Mouse (Mus musculus) lung, adult 2 months (tissue): Measurements from ENCODE around the gene Sstr2.

Experiments
- CTCF ChIP-seq: fragments of 200-500 bp; IDR thresholded peaks from 2 replicates; pipeline ENCODE4 v1.5.1; 2011; ENCODE audit warnings: mild to moderate bottlenecking, low read length, control low read depth; ENCODE audit not compliant: insufficient read depth
- POLR2A ChIP-seq: fragments of 200-500 bp; IDR thresholded peaks from 2 replicates; pipeline ENCODE4 v1.6.1; 2011; ENCODE audit warnings: low read depth, mild to moderate bottlenecking, control low read depth, low read length, borderline replicate concordance; ENCODE audit errors: extremely low read depth

GRCm38 (mm10) chr11:113657221-113657620 is 38.1 kb downstream of the Sstr2 start:
- TF ChIP-seq POLR2A (no peak), CTCF (no peak)
